Mouse (Mus musculus): Measurements from ENCODE around the gene Etv3. TPM values are rescaled to one million over a fixed set of nuclear protein-coding genes. Genes with fewer than 3 reads are reported as not detected.

The Etv3 gene
- total and polyA plus RNA-seq, 3 experiments: 12.6 to 24.1 (median 16.8) TPM

DNA sequence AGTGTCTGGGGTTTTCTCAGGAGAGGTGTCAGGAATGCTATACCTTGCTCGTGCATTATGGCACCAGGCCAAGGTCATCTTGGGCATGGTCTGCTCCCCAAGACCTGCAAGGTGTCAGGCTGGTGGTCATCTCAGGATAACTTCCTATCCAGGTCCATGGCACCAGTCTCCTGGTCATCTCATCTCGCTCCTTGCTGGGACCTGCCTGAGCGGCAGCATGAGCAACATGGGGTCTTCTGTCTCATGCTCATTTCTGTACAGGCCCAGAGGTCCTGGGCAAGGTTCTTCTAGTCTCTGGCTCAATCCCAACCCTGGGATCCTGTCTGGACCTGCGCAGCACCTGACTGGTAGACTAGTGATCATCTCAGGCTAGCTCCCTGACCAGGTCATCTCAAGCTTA is 57.1 kb downstream of the Etv3 start:
- in situ Hi-C loops (cut with MboI; ENCODE audit: low pct_ligation_motif_present, low pct_unique_long_range_greater_than_20kb, low sequenced_read_pairs): no loop called here
- no peak overlapping the region for H3K9ac ChIP-seq (ENCODE audit: insufficient read depth, low read depth)
- no peaks in the 10 kb centered on the region for H3K79me2 ChIP-seq (replicated peaks; ENCODE audit: control insufficient read depth, extremely low read depth, insufficient read depth, poor library complexity, severe bottlenecking)
- no peaks in the 10 kb centered on the region for H3K4me1 ChIP-seq (ENCODE audit: control insufficient read depth in 1 of 2, insufficient read depth in 2 of 2)
- no peak for DNase-seq (ENCODE audit: extremely low read depth)
- H3K9me3 ChIP-seq (replicated peaks; ENCODE audit: low read length): peaks cover 17% of the 10 kb centered on the region
- H3K27ac ChIP-seq (ENCODE audit: insufficient read depth, low read depth): no peak overlapping the region
- H3K27me3 ChIP-seq (replicated peaks): no peaks in the 10 kb centered on the region
- H3K4me2 ChIP-seq (ENCODE audit: insufficient read depth, low read depth, poor library complexity, severe bottlenecking): no peak overlapping the region
- dilution Hi-C loops (cut with MboI; ENCODE audit: extremely low pct_ligation_motif_present, extremely low pct_unique_long_range_greater_than_20kb, low sequenced_read_pairs): no loop called here
- no peak overlapping the region for H3K4me3 ChIP-seq (replicated peaks in 1 of 3; ENCODE audit: low read depth in 2 of 3, low read length in 2 of 3, poor library complexity in 1 of 3)
- TF ChIP-seq MAZ (IDR thresholded peaks at IDR 0.05; ENCODE audit: low read depth, low read length) (no peak), KAT2A (IDR thresholded peaks at IDR 0.05; ENCODE audit: insufficient replicate concordance, low read length) (no peak), NRF1 (IDR thresholded peaks at IDR 0.05; ENCODE audit: low read depth, low read length) (no peak)
- H3K36me3 ChIP-seq (replicated peaks in 1 of 2; ENCODE audit: control insufficient read depth in 1 of 2, insufficient read depth in 1 of 2, low read length in 1 of 2): no peaks in the 10 kb centered on the region

Other genes with a start within 250 kb of the Etv3 start
- 0.13 and 0.17 TPM in 2 replicates for gene Cd5l, start 167.5 kb upstream of the Etv3 start, total RNA-seq (2012; rRNA removed)
- gene Cd5l, start 167.5 kb upstream of the Etv3 start, total RNA-seq (2014; rRNA removed): 0.11 and 0.15 TPM in 2 replicates
- 0.11 TPM in 1 of 2 replicates, not detected in the other for gene Cd5l, start 167.5 kb upstream of the Etv3 start, polyA plus RNA-seq (2012; ENCODE audit: insufficient read length, low read depth)
- gene Fcrl1, start 149.0 kb upstream of the Etv3 start, total RNA-seq (2012; rRNA removed): 17.6 and 20.6 TPM in 2 replicates
- gene Fcrl1, start 149.0 kb upstream of the Etv3 start, total RNA-seq (2014; rRNA removed): 45.2 and 47.1 TPM in 2 replicates
- gene Fcrl1, start 149.0 kb upstream of the Etv3 start, polyA plus RNA-seq (2012; ENCODE audit: insufficient read length, low read depth): 50.1 and 54.9 TPM in 2 replicates
- gene Fcrl5, start 89.6 kb upstream of the Etv3 start, total RNA-seq (2012; rRNA removed): 3.8 and 5.5 TPM in 2 replicates
- 18.5 and 19.2 TPM in 2 replicates for gene Fcrl5, start 89.6 kb upstream of the Etv3 start, total RNA-seq (2014; rRNA removed)
- gene Fcrl5, start 89.6 kb upstream of the Etv3 start, polyA plus RNA-seq (2012; ENCODE audit: insufficient read length, low read depth): 16.9 and 20.7 TPM in 2 replicates
- 7.7 and 8.7 TPM in 2 replicates for gene Arhgef11, start 92.2 kb downstream of the Etv3 start, total RNA-seq (2012; rRNA removed)
- 5.0 and 5.6 TPM in 2 replicates for gene Arhgef11, start 92.2 kb downstream of the Etv3 start, total RNA-seq (2014; rRNA removed)
- gene Arhgef11, start 92.2 kb downstream of the Etv3 start, polyA plus RNA-seq (2012; ENCODE audit: insufficient read length, low read depth): 7.6 and 11.7 TPM in 2 replicates
- gene Lrrc71, start 223.2 kb downstream of the Etv3 start, total RNA-seq (2012; rRNA removed): 0.17 and 0.21 TPM in 2 replicates
- gene Lrrc71, start 223.2 kb downstream of the Etv3 start, total RNA-seq (2014; rRNA removed): not detected in 2 replicates
- gene Lrrc71, start 223.2 kb downstream of the Etv3 start, polyA plus RNA-seq (2012; ENCODE audit: insufficient read length, low read depth): 0.14 TPM in 1 of 2 replicates, not detected in the other